Mouse (Mus musculus) ZHBTc4 (cell line): Measurements from ENCODE around the gene Kalrn.

Experiments
- DNase-seq: peaks from one replicate; pipeline ENCODE4 v3.0.0-alpha.2; 2011; ENCODE audit warnings: low read depth, low spot score

The Kalrn gene

DNA sequence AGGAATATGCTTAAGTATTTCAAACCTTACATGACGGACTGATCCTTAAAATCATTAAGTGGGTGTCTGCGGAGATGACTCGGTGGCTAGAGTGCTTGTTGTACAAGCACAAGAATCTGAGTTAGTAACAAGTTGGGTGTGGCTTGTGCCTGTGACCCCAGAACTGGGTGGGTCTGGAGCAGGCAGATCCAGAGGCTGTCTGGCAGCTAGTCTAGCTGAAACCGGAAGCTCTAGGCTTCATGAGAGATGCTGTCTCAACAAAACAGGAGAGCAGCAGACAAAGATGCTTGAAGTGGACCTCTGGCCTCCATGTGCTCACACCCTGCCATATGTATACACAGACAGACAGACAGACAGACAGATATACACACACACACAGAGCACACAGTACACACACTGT, 582.6 kb downstream of the Kalrn start:
- peak; percentile 48 for DNase-seq

DNA sequence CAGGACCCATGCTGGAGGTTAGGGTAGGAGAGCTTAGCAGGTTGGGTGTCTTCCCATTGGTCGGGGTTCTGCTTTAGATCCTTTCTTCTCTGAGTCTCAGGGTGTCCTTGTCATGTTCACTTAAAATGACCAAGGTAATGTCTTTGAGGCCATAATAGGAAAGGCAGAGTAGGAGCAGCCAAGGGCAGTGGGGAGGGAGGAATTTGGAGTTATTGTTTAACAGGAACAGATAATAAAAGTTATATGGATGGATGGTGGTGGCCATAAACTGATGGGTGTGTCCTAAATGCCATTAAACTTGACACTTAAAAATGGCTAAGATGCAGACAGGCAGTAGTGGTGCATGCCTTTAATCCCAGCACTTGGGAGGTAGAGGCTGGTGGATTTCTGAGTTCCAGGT, 584.2 kb downstream of the Kalrn start:
- DNase-seq = no peak

DNA sequence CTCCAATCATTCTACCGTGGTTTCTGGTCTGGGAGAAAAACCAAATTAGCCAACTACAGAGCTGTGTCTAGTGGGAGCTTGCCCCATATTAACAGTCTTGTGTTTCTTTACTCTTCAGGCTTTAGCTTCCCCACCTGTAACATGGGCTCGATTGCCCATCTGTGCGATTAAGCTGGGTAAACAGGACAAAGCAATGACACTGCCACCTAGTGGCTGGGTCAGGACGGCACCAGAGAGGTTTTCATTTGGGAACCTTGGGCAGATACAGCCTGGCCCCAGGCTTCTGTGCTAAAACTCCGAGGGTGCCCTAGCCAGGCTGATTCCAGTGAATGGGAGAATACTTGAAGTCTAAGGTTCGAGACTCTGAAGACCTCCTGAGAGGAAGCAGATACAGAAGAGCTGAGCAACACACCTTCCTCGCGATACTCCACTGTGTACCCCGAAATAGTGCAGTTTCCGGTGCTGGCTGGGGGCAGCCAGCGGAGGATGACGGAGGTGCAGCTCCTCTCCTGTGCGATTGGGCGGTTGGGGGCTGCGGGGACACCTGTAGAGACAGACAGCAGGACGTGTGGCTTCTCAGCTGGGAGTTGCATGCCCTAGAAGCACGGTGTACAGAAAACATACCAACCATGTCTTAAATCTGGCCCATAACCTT, 584.8 kb downstream of the Kalrn start:
- peak; percentile 82 for DNase-seq

DNA sequence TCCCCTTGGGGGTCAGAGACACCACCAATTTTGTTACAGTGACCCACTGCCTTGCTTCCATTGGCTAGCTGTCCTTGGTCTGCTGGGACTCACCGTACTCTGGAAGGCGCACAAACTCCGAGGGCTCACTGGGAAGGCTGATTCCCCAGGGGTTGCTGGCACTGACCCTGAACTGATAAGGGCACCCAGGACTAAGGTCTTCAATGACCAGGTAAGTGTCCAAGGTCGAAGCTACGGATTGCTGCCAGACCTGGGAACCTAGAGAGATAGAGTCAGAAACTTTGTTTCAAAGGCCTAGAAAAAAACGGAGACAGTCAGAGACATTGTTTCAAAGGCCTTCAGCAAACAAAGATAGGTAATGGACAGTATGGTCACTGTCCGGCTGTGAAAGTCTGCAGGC, 586.3 kb downstream of the Kalrn start:
- DNase-seq = no peak

DNA sequence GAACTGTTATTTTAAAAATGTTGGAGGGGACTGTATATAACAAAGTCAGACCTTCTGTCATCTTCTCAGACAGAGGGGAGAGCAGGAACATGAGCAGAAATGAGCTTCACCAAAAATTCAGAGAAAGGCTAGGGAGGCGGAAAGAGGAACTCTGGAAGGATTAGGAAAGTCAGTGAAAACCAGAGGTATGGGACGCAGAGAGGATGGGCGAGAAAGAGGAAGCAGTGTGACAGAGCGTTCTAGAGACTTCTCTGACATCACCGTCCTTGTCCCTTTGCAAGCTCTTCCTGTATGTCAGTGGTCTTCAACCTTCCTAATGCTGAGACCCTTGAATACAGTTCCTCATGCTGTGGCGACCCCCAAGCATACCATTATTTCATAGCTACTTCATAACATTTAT, 588.0 kb downstream of the Kalrn start:
- no peak for DNase-seq

DNA sequence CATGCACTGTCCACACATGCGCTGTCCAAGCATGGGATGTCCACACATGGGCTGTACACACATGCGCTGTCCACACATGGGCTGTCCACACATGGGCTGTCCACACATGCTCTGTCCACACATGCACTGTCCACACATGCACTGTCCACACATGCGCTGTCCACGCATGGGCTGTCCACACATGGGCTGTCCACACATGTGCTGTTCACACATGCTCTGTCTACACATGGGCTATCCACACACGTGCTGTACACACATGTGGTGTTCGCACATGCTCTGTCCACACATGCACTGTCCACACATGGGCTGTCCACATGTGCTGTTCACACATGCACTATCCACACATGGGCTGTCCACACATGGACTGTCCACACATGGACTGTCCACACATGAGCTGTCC, 589.6 kb downstream of the Kalrn start:
- no peak for DNase-seq

DNA sequence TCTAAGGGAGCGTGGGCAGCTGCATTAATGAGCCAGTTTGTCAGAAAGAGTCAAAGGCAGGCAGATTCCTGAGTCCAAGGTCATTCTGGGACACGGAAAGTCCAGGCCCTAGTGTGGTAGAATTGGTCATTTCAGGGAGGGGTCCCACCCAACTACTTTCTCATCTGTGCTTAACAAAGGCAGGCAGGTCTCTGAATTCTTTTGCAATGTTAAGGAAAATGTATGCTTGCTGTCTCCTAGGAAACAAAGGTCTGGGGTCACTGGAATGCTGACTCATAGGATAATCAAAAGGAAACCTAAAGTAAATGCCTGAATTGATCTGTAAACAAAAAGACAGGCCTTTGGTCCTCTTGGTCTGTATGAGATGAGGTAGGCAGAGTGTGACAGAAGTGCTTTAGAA, 593.5 kb downstream of the Kalrn start:
- DNase-seq = peak; percentile 87

DNA sequence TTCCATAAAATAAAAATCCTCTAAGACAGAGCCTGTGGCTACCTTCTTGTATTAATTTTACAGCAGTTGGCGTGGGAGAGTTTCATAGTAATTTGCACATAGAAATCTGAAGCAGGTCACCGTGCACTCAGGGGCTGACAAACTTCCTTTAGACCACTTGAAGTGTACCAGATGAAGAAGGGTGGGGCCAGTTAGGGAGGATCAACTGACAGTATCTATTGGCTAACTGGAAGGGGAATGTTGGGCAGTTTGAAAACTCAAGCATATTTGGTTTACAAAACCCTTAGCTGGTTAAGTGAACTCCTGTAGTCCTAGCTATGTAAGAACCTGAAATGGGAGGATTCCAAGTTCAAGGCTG, 606.1 kb downstream of the Kalrn start:
- DNase-seq = no peak

DNA sequence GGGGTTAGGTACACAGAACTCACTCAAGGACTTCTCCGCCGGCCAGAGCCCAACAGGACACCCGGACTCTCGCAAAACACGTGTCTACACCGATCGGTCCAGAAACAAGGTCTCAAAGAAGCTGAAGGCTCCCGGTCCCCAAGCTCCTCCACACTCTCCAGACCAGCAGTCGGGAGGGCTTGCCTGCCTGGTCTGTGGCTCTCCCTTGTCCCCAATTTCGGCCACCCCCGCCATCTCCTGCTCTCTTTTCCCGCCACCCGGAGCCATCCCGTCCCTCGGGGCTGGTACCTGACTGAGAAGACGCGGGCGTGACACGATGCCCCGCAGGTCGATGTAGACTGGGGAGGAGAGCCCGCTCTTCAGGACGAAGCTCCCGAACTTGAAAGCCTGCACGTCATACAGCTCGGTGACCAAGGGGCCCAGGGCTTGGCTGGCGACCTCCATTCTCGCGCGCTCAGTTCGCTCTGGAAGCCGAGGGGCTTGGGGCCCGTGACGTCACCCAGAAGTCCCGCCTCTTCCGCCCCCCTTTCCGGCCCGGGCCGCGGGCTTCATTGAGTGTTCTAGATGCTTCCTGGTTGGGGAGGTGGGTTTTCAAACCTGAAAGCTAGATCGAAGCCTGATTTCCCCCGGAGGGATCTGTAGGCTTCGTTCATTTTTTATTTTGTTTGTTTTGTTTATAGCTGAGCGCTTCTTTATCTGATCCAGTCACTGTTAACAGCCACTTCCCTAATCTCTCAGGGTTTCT, 606.6 kb downstream of the Kalrn start, which contains the start of gene Umps:
Umps (minus strand) TSS at position 501 of the 745 bp plus-strand sequence.
- DNase-seq = peak; percentile 88

DNA sequence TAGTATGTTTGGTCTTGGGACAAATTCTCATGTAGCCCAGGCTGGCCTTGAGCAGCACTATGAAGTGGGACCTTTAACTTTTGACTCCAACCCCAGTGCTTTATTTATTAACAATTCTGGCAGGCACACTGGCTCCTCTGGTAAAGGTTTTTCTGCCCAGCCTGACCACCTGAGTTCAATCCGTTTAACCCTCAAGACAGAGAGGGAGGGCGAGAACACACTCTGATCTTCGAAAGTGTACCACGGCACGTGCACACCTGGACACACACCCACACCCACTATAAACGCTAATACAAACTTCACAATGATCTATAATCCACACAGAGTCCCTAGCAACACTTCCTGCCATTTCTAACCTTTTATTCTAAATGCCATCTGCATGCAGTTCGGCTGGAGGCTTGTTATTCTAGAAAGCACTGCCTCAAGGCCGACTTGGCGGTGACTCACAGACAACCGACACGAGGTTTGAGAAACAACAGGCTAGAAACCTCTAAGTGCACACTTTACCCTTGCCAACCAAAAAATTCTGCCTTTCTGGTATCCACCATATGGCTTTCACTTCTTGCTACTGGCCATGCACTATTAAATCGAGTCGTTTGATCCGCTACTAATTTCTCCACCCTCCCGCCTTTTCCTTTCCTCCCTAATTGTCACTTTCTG, 607.3 kb downstream of the Kalrn start:
- DNase-seq = no peak

DNA sequence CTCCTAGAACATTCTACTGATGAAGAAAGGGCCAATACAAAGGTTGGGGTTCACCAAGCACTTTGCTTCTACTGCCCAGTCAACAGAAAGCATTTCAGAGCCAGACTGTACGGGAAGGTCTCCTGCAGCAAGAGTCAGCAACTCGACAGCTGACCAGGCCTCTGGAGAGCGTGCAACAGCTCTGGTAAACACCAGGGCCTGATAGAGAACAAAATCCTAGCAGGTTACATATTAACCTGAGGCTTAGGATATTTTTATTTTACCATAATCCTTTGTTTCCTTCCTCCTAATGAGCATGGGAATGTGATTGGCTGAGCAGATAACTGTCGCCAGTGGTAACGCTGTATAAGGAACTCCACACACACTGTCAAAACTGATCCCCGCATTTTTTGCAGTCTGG, 609.8 kb downstream of the Kalrn start:
- no peak for DNase-seq

DNA sequence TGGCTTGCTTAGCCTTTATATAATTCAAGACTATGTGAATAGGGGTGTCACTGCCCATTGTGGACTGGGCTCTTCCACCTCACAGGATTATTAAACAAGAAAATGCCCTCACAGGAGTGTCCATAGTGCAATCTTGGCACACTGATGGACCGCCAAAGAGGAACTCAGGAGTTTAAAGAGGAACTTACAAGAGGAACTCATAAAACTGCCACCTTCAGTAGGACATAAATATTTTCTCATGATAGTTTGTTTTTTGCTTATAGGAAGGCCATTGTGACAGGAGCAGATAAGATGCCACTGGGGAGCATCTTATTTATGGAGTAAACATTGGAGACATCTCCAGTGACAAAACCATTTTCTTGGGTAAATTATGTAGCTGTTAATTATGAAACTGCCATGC, 618.5 kb downstream of the Kalrn start:
- no peak for DNase-seq

DNA sequence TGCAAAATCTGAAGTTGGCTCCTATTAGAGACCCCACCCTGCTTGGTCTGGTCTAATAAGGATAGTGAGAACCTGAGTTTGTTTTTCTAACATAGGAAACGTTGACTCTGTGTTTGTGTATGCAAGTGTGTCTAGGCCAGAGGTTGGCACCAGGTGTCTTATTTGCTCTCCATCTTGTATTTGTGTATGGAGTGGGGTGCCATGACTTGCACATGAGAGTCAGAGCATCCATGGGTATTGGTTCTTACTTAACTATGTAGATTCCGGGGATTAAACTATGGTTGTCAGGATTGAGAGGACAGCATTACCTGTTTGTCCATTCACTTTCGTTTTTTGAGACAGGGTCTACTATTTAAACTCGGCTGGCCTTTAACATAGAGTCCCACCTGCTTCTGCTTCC, 620.3 kb downstream of the Kalrn start:
- no peak for DNase-seq

DNA sequence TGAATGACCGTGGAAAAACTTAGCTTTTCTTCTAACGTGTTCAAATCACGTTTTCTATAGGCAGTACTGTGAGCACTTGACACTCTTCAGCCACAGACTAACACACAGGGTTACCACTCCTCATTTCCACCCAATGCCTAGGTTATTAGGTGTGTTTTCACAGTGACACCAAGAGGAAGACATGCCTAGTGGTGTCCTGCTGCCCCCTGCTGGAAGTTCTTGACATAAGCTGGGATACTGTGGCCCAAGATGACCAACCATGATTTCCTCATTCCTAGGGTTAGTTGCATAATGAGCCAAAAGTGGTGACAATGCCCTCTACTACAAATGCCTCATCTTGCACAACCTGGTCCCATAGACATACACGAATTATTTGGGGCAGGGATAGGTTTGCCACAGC, 622.5 kb downstream of the Kalrn start:
- DNase-seq = peak; percentile 87

DNA sequence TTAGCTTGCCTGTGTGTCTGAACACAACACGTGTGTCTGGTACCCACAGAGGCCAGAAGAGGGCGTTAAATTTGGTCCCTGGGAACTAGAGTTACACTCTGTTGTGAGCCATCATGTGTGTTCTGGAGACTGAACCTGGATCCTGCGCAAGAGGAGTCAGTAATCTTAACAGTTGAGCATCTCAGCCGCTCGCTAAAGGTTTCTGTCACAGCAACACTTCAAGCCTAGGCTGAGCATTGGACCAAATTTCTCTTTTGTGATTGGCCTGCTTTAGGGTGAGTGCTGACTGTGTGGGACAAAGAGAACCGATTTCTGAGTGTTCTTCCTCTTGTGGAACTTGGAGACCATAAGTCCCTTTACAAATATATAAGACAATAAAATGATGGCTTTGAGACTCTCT, 622.9 kb downstream of the Kalrn start:
- no peak for DNase-seq

DNA sequence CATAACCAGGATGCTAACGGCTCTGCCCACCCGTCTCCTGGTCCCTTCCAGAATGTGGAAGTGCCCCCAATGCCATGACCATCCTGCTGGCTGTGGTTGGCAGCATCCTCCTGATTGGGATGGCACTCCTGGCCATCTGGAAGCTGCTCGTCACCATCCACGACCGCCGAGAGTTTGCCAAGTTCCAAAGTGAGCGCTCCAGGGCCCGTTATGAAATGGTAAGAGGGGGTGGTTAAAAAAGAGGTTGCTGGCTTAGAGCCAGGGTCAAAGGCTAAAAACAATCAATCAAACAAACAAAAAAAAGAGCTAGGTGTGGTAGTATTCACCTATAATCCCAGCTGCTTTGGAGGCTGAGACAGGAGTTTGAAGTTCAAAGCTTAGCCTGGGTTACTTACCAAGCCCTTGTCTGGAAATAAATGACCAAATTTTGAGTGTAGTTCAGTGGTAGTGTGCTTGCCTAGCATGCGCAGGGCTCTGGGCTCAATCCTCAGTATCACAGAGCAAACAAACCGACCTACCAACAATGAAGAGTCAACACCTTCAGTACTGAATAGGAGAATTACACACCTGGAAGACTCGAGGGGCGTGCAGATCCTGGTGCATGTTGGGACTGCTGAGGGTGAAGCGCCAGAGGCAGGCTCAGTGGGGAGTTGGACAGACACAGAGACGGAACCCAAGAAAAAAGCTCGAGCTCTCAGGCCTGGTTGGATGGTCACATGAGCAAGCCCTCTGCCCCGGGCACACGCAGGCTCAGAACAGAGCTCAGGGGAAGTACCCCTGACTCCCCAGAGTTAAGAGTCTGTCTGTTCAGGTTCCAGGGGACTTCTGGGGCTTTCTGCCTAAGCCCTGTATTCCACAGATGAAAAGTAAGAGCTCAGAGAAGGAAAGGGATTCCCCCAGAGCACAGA, 625.4 kb downstream of the Kalrn start:
- no peak for DNase-seq

DNA sequence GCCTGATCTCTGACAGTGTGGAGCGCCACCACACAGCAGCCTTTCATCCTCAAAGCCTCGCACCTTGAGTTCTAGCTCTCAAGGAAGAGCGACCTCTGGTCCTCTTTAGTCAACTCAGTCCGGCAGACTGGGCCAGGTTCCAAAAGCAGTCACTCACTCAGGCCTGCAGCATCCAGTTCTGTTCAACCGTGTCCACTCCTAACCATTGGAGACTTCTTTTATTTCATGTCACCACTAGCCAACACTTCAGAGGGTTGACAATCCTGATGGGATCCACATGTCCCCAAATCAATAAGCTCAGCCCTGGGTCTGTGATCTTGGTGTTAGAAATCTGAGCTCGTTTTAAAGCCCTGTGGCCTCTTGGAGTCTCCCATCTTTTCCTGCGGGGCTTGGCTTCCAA, 627.3 kb downstream of the Kalrn start:
- DNase-seq = no peak

DNA sequence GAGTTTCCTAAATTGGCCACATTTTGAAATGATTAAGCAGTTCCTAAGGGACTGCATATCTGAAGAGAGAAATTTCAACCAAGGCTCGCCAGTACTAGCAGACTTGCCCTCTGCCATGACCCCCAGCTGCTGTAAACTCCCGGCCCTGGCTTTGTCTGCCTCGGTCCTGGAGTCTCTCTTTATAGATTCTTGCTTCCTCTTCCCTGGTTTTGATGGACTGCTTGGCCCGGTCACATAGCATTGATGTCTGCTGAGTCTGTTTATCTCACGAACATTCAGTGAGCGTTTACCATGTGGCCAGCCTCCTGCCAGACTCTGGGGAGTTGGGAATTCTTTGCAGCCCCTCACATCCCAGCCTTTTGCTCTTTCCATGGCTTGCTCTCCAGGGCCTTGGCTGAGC, 628.6 kb downstream of the Kalrn start:
- DNase-seq = no peak

DNA sequence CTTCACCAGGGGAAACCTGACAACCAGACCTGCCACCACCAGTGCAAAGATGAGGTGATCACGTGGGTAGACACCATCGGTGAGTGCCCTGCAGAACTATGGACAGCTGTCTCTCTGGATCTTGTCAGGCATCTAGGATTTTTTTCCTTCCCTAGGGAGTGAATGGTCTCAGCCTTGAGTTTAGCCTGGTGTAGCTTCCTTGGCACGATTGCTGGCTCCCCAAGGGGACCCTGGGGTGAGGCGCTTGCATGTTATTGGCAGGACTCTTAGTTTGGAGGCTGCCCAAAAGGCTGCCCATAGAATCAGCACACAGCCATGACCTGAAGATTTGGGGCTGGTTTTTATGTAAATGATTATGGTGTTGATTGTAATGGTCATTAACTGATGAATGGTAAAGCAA, 629.2 kb downstream of the Kalrn start:
- DNase-seq = no peak

DNA sequence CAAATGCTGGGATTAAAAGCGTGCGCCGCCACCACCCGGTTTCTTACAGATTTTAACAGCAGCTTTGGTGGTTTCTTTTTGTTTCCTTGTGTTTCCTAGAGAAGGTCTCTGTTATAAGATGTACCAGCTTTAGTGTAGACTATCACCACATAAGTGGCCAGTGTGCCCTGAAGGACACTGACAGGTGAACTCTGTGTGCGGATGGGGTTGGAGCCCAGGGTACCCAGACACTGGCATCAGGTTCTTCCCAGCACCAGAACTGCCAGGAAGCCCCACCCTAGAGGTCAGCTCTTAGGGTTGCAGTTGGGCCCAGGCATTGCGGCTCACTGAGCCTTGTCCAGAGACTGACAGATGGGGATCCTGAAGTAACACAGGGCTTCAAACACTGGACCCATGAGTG, 629.9 kb downstream of the Kalrn start:
- no peak for DNase-seq

DNA sequence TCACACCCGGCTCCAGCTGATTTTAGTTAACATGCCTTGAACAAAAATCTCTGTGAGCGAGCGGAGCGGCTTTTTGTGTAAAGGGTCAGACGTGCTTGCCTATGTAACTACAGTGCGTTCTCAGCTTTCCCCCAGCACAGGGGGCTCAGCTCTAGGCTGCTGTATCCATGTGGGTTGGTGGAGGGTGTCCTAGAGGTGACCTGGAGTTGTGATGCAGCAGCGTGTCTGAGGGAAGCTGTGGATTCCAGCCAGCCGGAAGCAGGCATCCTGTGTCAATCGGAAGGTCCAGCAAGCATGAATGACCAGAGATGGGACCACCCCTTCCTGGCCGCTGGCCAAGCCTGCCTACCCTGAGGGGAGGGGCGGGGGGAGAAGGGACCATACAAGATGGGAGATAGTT, 631.0 kb downstream of the Kalrn start:
- DNase-seq = no peak

DNA sequence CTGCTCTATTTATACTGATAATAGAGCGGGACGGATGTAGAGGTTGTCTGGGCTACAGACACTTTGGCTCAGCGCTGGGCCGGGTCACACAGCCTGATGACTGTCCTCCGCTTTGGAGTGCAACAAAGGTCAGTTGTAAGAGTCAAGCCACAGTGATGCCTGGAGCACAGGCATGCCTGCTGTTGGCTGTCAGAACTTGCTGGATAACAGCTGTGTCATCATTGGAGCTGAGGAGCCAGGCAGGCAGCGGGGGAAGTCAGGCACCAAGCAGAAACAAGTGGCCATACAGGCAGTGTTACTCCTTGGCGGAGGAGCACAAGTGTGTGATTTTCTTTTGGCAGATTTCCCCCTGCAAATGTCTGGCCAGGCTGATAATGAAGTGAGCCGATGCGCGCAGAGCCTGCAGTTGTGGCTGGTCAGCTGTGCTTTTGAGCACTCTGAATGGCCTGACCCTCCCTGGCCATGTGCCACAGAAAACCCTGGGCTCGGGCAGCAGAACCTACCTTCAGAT, 632.0 kb downstream of the Kalrn start:
- peak; percentile 26 for DNase-seq
